Mouse (Mus musculus): ENCODE data around the gene Spop.

Gene Spop

GRCm38 (mm10) chr11:95420880-95421435 lies 7.1 kb downstream of the Spop start:
- no peak for DNase-seq (ENCODE audit: low spot score)

- DNase-seq (ENCODE audit: low spot score) = no peak
Observed at GRCm38 (mm10) chr11:95423505-95423904, 9.6 kb downstream of the Spop start.

GRCm38 (mm10) chr11:95431344-95431743 lies 17.5 kb downstream of the Spop start:
- no peak for DNase-seq (ENCODE audit: low spot score)

GRCm38 (mm10) chr11:95432194-95432593 lies 18.3 kb downstream of the Spop start:
- DNase-seq (ENCODE audit: low spot score) = peak; percentile 36

GRCm38 (mm10) chr11:95445371-95445770 lies 31.5 kb downstream of the Spop start:
- DNase-seq (ENCODE audit: low spot score) = no peak

- no peak for DNase-seq (ENCODE audit: low spot score)
Observed at GRCm38 (mm10) chr11:95446580-95447305, 32.9 kb downstream of the Spop start.

- no peak for DNase-seq (ENCODE audit: low spot score)
Observed at GRCm38 (mm10) chr11:95448346-95448745, 34.5 kb downstream of the Spop start.

GRCm38 (mm10) chr11:95455331-95455730 lies 41.5 kb downstream of the Spop start:
- no peak for DNase-seq (ENCODE audit: low spot score)

- DNase-seq (ENCODE audit: low spot score) = no peak
Observed at GRCm38 (mm10) chr11:95460872-95461271, 47.0 kb downstream of the Spop start.

GRCm38 (mm10) chr11:95462168-95462567 lies 48.3 kb downstream of the Spop start:
- no peak for DNase-seq (ENCODE audit: low spot score)

- DNase-seq (ENCODE audit: low spot score) = no peak
Observed at GRCm38 (mm10) chr11:95467731-95468130, 53.9 kb downstream of the Spop start.

- DNase-seq (ENCODE audit: low spot score) = no peak
Observed at GRCm38 (mm10) chr11:95472942-95473341, 59.1 kb downstream of the Spop start.

- no peak for DNase-seq (ENCODE audit: low spot score)
Observed at GRCm38 (mm10) chr11:95473456-95473855, 59.6 kb downstream of the Spop start.

GRCm38 (mm10) chr11:95476323-95476722 lies 62.4 kb downstream of the Spop start:
- DNase-seq (ENCODE audit: low spot score) = no peak

GRCm38 (mm10) chr11:95479458-95479857 lies 65.6 kb downstream of the Spop start:
- no peak for DNase-seq (ENCODE audit: low spot score)

- DNase-seq (ENCODE audit: low spot score) = no peak
Observed at GRCm38 (mm10) chr11:95480662-95481061, 66.8 kb downstream of the Spop start.

GRCm38 (mm10) chr11:95485634-95486033 lies 71.8 kb downstream of the Spop start:
- no peak for DNase-seq (ENCODE audit: low spot score)

- DNase-seq (ENCODE audit: low spot score) = no peak
Observed at GRCm38 (mm10) chr11:95487237-95487636, 73.4 kb downstream of the Spop start.

- DNase-seq (ENCODE audit: low spot score) = peak; percentile 12
Observed at GRCm38 (mm10) chr11:95490104-95490503, 76.2 kb downstream of the Spop start.

GRCm38 (mm10) chr11:95492256-95492655 lies 78.4 kb downstream of the Spop start:
- no peak for DNase-seq (ENCODE audit: low spot score)

GRCm38 (mm10) chr11:95493010-95493409 lies 79.1 kb downstream of the Spop start:
- DNase-seq (ENCODE audit: low spot score) = no peak

- no peak for DNase-seq (ENCODE audit: low spot score)
Observed at GRCm38 (mm10) chr11:95493950-95494349, 80.1 kb downstream of the Spop start.

- DNase-seq (ENCODE audit: low spot score) = no peak
Observed at GRCm38 (mm10) chr11:95494374-95494773, 80.5 kb downstream of the Spop start.

GRCm38 (mm10) chr11:95495883-95496282 lies 82.0 kb downstream of the Spop start:
- no peak for DNase-seq (ENCODE audit: low spot score)

All from embryo, embryonic 10 days (tissue).